Mouse (Mus musculus) hindbrain, embryonic 15.5 days (tissue): ENCODE measurements at regions not wholly inside any gene's neighbourhood (a gene's known extent, or its start where the extent isn't known, plus 50 kb on each side); places are given as distances from the start of the nearest gene placed in this dataset.

Source experiments
- ATAC-seq: fragments of 200-750 bp; cut with Nextera tagmentation; 2 replicates; pipeline ENCODE4 v1.8.0; 2017; ENCODE audit warnings: low read depth, moderate number of reproducible peaks, moderate TSS enrichment; ENCODE audit not compliant: low FRiP score
- H3K27ac ChIP-seq: fragments of 300-500 bp; sonication (generic); replicated peaks from 2 replicates; pipeline ENCODE4 v1.5.1; 2015; ENCODE audit warnings: mild to moderate bottlenecking, inconsistent platforms
- H3K27me3 ChIP-seq: fragments of 300-500 bp; sonication (generic); 2 replicates; pipeline ENCODE4 v1.6.1; 2015; ENCODE audit warnings: control low read depth, inconsistent platforms
- H3K36me3 ChIP-seq: fragments of 300-500 bp; sonication (generic); 2 replicates; pipeline ENCODE4 v1.6.1; 2015; ENCODE audit warnings: control low read depth, inconsistent platforms
- H3K4me1 ChIP-seq: fragments of 300-500 bp; sonication (generic); replicated peaks from 2 replicates; pipeline ENCODE4 v1.6.1; 2015; ENCODE audit warnings: control low read depth, inconsistent platforms
- H3K4me2 ChIP-seq: fragments of 300-500 bp; sonication (generic); 2 replicates; pipeline ENCODE4 v1.6.1; 2015; ENCODE audit warnings: moderate library complexity, mild to moderate bottlenecking, inconsistent platforms
- H3K4me3 ChIP-seq: fragments of 300-500 bp; sonication (generic); 2 replicates; pipeline ENCODE4 v1.5.1; 2015; ENCODE audit warnings: mild to moderate bottlenecking, inconsistent platforms
- H3K9ac ChIP-seq: fragments of 300-500 bp; sonication (generic); 2 replicates; pipeline ENCODE4 v1.6.1; 2015; ENCODE audit warnings: inconsistent platforms
- H3K9me3 ChIP-seq: fragments of 300-500 bp; sonication (generic); 2 replicates; pipeline ENCODE4 v1.6.1; 2016; ENCODE audit warnings: control low read depth, inconsistent platforms
- WGBS: fragments of 180-500 bp; shearing (Covaris S2); methylation state at CpG from one replicate; pipeline ENCODE4 v1.1.7; 2015; 5-methylcytosine and 5-hydroxymethylcytosine counted together

- no peaks in the 10 kb centered on the region for H3K9me3 ChIP-seq
- no peak for ATAC-seq
- H3K4me3 ChIP-seq: no peak overlapping the region
- no peaks in the 10 kb centered on the region for H3K27me3 ChIP-seq
- no peaks in the 10 kb centered on the region for H3K36me3 ChIP-seq
- no peak overlapping the region for H3K9ac ChIP-seq
- WGBS: 85% methylated on average over 2 of the region's 2 CpGs
- H3K4me2 ChIP-seq: no peak overlapping the region
- no peak overlapping the region for H3K27ac ChIP-seq
- no peaks in the 10 kb centered on the region for H3K4me1 ChIP-seq
Observed at GRCm38 (mm10) chr6:80862256-80862655, 843.6 kb downstream of the Lrrtm4 start.

DNA sequence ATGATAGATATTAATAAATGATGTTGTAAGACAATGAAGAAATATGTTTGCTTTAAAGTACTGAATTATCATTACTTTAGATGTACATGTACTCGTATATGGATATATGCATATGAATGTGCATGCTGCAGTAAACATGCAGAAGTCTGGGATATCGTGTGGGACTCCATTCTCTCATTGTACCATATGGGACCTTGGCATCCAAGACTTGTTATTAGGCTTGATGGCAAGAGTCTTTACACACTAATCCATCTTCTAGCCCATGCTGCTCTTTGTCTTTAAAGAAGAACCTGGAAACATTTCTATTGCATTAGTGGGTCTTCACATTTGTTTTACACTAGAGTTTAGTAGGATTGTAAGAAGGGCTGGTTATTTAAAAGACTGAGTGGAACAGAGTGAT is 844.1 kb downstream of the Lrrtm4 start:
- no peak for ATAC-seq
- Histone ChIP-seq H3K4me2 (no peak overlapping the region), H3K4me1 (no peaks in the 10 kb centered on the region), H3K36me3 (no peaks in the 10 kb centered on the region), H3K9me3 (no peaks in the 10 kb centered on the region), H3K4me3 (no peak overlapping the region), H3K27ac (no peak overlapping the region), H3K9ac (no peak overlapping the region), H3K27me3 (no peaks in the 10 kb centered on the region)
- 86% methylated on average over 2 of the region's 2 CpGs for WGBS

DNA sequence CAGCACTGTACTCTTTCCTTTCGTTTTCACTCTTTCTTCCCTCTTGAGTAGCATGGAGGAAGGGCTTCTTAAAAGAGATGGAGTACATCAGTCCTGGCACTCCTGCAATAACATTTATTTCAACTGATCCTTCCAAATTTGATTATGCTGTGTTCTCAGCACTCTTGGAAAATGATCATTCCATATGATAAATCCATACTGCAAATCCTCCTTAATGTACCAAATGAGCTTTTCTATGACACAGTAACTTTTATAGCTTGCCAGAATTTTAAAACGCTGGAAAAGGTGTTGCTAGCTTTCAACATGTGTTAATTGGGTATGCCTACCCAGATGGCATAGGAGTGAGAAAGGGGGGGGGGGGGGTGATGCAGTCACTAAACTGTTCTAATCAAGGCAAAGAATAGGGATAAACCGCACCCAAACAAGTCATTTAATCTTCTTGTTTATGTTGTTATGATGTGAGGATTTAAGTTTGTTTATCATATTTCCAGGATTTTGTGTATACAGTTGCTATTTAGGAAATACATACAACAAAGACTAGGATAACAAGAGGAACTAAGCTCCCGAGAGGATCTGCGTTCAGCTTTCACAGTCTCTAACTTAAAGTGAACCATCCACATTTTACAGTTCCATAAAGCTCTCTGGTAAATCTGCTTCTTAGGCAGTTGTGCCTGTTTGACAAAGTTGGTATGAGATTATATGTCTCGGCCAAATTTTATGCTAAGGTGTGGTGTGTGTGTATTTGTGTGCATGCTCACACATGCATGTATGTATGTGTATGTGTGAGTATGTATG is 847.3 kb downstream of the Lrrtm4 start:
- H3K9ac ChIP-seq: no peak overlapping the region
- H3K36me3 ChIP-seq: no peaks in the 10 kb centered on the region
- ATAC-seq: no peak
- no peak overlapping the region for H3K27ac ChIP-seq
- H3K4me2 ChIP-seq: no peak overlapping the region
- WGBS: 88% methylated on average over 6 of the region's 6 CpGs
- no peak overlapping the region for H3K4me3 ChIP-seq
- no peaks in the 10 kb centered on the region for H3K4me1 ChIP-seq
- H3K27me3 ChIP-seq: no peaks in the 10 kb centered on the region
- no peaks in the 10 kb centered on the region for H3K9me3 ChIP-seq

GRCm38 (mm10) chr6:80885363-80885762 is 866.7 kb downstream of the Lrrtm4 start:
- Histone ChIP-seq H3K36me3 (no peaks in the 10 kb centered on the region), H3K4me2 (no peak overlapping the region), H3K9me3 (no peaks in the 10 kb centered on the region), H3K27me3 (no peaks in the 10 kb centered on the region), H3K4me1 (no peaks in the 10 kb centered on the region), H3K9ac (no peak overlapping the region), H3K27ac (no peak overlapping the region), H3K4me3 (no peak overlapping the region)
- WGBS: 53% methylated on average over 3 of the region's 3 CpGs
- ATAC-seq: peak; percentile 72

DNA sequence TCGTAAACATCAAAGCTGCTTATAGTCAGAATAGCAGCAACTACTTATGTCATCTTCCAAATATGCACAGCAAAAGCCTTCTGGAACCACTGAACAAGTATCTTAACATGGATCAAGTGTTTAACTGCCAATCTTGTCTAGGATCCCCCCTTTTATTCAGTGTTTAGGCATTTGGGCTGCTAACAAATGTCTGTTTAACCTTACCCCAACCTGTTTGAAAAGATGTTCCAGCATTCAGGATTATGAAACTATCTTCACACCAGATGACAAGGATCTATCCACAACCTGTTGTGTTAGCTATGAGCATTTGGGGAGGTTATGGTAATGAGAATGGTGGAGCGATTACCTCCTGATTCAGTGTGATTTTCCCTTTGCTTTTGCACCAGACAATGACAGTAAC is 886.5 kb downstream of the Lrrtm4 start:
- Histone ChIP-seq H3K4me1 (no peaks in the 10 kb centered on the region), H3K9ac (no peak overlapping the region), H3K9me3 (no peaks in the 10 kb centered on the region), H3K36me3 (no peaks in the 10 kb centered on the region), H3K4me3 (no peak overlapping the region), H3K27ac (no peak overlapping the region), H3K4me2 (no peak overlapping the region), H3K27me3 (no peaks in the 10 kb centered on the region)
- ATAC-seq: no peak
- WGBS: 97% methylated on average over 2 of the region's 2 CpGs

GRCm38 (mm10) chr6:80929799-80930198 is 911.1 kb downstream of the Lrrtm4 start:
- Histone ChIP-seq H3K27me3 (no peaks in the 10 kb centered on the region), H3K27ac (no peak overlapping the region), H3K9me3 (no peaks in the 10 kb centered on the region), H3K4me2 (no peak overlapping the region), H3K4me3 (no peak overlapping the region), H3K9ac (no peak overlapping the region), H3K36me3 (no peaks in the 10 kb centered on the region), H3K4me1 (no peaks in the 10 kb centered on the region)
- 73% methylated on average over 1 of the region's 1 CpGs for WGBS
- no peak for ATAC-seq

- Histone ChIP-seq H3K4me3 (no peak overlapping the region), H3K4me2 (no peak overlapping the region), H3K9ac (no peak overlapping the region), H3K27me3 (no peaks in the 10 kb centered on the region), H3K27ac (no peak overlapping the region), H3K36me3 (no peaks in the 10 kb centered on the region), H3K9me3 (no peaks in the 10 kb centered on the region), H3K4me1 (no peaks in the 10 kb centered on the region)
- 38% methylated on average over 2 of the region's 2 CpGs for WGBS
- ATAC-seq: peak; percentile 48; the same call in 1 of the 2 replicates
Observed at GRCm38 (mm10) chr6:80975162-80975561, 948.3 kb upstream of the Gcfc2 start.

- WGBS: 64% methylated on average over 3 of the region's 3 CpGs
- no peak overlapping the region for H3K27ac ChIP-seq
- no peaks in the 10 kb centered on the region for H3K36me3 ChIP-seq
- no peaks in the 10 kb centered on the region for H3K9me3 ChIP-seq
- no peak overlapping the region for H3K4me2 ChIP-seq
- no peaks in the 10 kb centered on the region for H3K4me1 ChIP-seq
- no peak overlapping the region for H3K4me3 ChIP-seq
- no peaks in the 10 kb centered on the region for H3K27me3 ChIP-seq
- no peak for ATAC-seq
- no peak overlapping the region for H3K9ac ChIP-seq
Observed at GRCm38 (mm10) chr6:80993511-80993910, 930.0 kb upstream of the Gcfc2 start.

- ATAC-seq: no peak
- Histone ChIP-seq H3K4me2 (no peak overlapping the region), H3K9me3 (no peaks in the 10 kb centered on the region), H3K27me3 (no peaks in the 10 kb centered on the region), H3K36me3 (no peaks in the 10 kb centered on the region), H3K27ac (no peak overlapping the region), H3K9ac (no peak overlapping the region), H3K4me3 (no peak overlapping the region), H3K4me1 (no peaks in the 10 kb centered on the region)
- WGBS: 96% methylated on average over 3 of the region's 3 CpGs
Observed at GRCm38 (mm10) chr6:81024531-81024930, 898.9 kb upstream of the Gcfc2 start.
